In genomic region chr7:45460377-45460776, GRCm38 (mm10) we compare ENCODE assay signal across 8 mouse cellular contexts. TPM values are rescaled to one million over a fixed set of nuclear protein-coding genes. Genes with fewer than 3 reads are reported as not detected.
DNase-seq lines count a peak whose midpoint lies in the region; ATAC-seq lines count a peak whose summit lies in the region.

No protein-coding gene starts in this region.

- peaks cover 22% of the 10 kb centered on the region for H3K4me1 ChIP-seq in neural tube, embryonic 11.5 days (ENCODE audit: control insufficient read depth, insufficient read depth, low read length)
- H3K4me1 ChIP-seq in forebrain, embryonic 11.5 days (replicated peaks; ENCODE audit: control insufficient read depth, insufficient read depth, low read length): peaks cover 10% of the 10 kb centered on the region; the same call in 1 of the 2 replicates
- H3K4me1 ChIP-seq in midbrain, embryonic 15.5 days: peaks cover 44% of the 10 kb centered on the region

- no peak for DNase-seq in neural tube, embryonic 11.5 days (ENCODE audit: low spot score)
- no peak for DNase-seq in neural tube, embryonic 10.5 days (ENCODE audit: extremely low spot score, low spot score)
- DNase-seq in forebrain, embryonic 11.5 days (ENCODE audit: low spot score): no peak
- DNase-seq in kidney, adult 9 months: peak; percentile 90
- no peak for DNase-seq in right cerebral cortex, postnatal 25 days
- DNase-seq in natural killer cell, adult 2 months (ENCODE audit: low spot score in 2 of 2): no peak
- no peak for DNase-seq in spleen, adult 12 weeks (ENCODE audit: low spot score)

- H3K4me2 ChIP-seq in neural tube, embryonic 11.5 days (ENCODE audit: low read depth): peak overlapping the region; percentile 46
- peak overlapping the region; percentile 43 for H3K4me2 ChIP-seq in forebrain, embryonic 11.5 days (ENCODE audit: low read depth, low read length, severe bottlenecking)
- peak overlapping the region; percentile 57 for H3K4me2 ChIP-seq in midbrain, embryonic 15.5 days

- no peaks in the 10 kb centered on the region for H3K27me3 ChIP-seq in neural tube, embryonic 11.5 days (ENCODE audit: control insufficient read depth, insufficient read depth, low read length)
- no peaks in the 10 kb centered on the region for H3K27me3 ChIP-seq in forebrain, embryonic 11.5 days (ENCODE audit: control insufficient read depth, insufficient read depth, low read length)
- H3K27me3 ChIP-seq in midbrain, embryonic 15.5 days (replicated peaks): no peaks in the 10 kb centered on the region

- peak overlapping the region; percentile 57 for H3K9ac ChIP-seq in neural tube, embryonic 11.5 days (ENCODE audit: low read length)
- H3K9ac ChIP-seq in forebrain, embryonic 11.5 days (ENCODE audit: low read length): peak overlapping the region; percentile 40
- H3K9ac ChIP-seq in midbrain, embryonic 15.5 days: peak overlapping the region; percentile 45; the same call in 1 of the 2 replicates

- no peaks in the 10 kb centered on the region for H3K9me3 ChIP-seq in neural tube, embryonic 11.5 days (ENCODE audit: control insufficient read depth, low read length)
- no peaks in the 10 kb centered on the region for H3K9me3 ChIP-seq in forebrain, embryonic 11.5 days (ENCODE audit: control insufficient read depth, low read length)
- no peaks in the 10 kb centered on the region for H3K9me3 ChIP-seq in midbrain, embryonic 15.5 days

- ATAC-seq in neural tube, embryonic 11.5 days (ENCODE audit: insufficient read depth, low FRiP score, low TSS enrichment): no peak
- ATAC-seq in forebrain, embryonic 11.5 days (replicated peaks; ENCODE audit: low FRiP score): no peak
- no peak for ATAC-seq in midbrain, embryonic 15.5 days (replicated peaks)

- H3K4me3 ChIP-seq in neural tube, embryonic 11.5 days (ENCODE audit: low read depth, low read length): peak overlapping the region; percentile 73; the same call in 1 of the 2 replicates
- H3K4me3 ChIP-seq in forebrain, embryonic 11.5 days (ENCODE audit: low read depth, low read length): peak overlapping the region; percentile 82
- H3K4me3 ChIP-seq in midbrain, embryonic 15.5 days: peak overlapping the region; percentile 83

- peak overlapping the region; percentile 83 for H3K27ac ChIP-seq in neural tube, embryonic 11.5 days (ENCODE audit: low read depth, low read length)
- peak overlapping the region; percentile 57 for H3K27ac ChIP-seq in forebrain, embryonic 11.5 days (ENCODE audit: low read depth, low read length)
- peak overlapping the region; percentile 91 for H3K27ac ChIP-seq in midbrain, embryonic 15.5 days

- 78% methylated on average over 7 of the region's 7 CpGs for WGBS in neural tube, embryonic 11.5 days
- WGBS in forebrain, embryonic 11.5 days: 73% methylated on average over 7 of the region's 7 CpGs
- 77% methylated on average over 7 of the region's 7 CpGs for WGBS in midbrain, embryonic 15.5 days

- H3K36me3 ChIP-seq in neural tube, embryonic 11.5 days (ENCODE audit: control insufficient read depth, insufficient read depth, low read length): peaks cover 10% of the 10 kb centered on the region
- peaks cover 10% of the 10 kb centered on the region; the same call in 1 of the 2 replicates for H3K36me3 ChIP-seq in forebrain, embryonic 11.5 days (ENCODE audit: control insufficient read depth, insufficient read depth, low read length)
- H3K36me3 ChIP-seq in midbrain, embryonic 15.5 days (replicated peaks): peaks cover 15% of the 10 kb centered on the region

RNA-seq across cellular contexts. Expression of gene Ftl1, which starts 0.7 kb away (rescaled TPM):
- 5,316 and 5,449 TPM in 2 replicates for polyA plus RNA-seq in neural tube, embryonic 11.5 days (2014; fragmentation: Nextera tagmentation; extraction: Ambion mirVana)
- polyA plus RNA-seq in forebrain, embryonic 11.5 days (2014; fragmentation: Nextera tagmentation; extraction: Ambion mirVana): 4,947 and 5,145 TPM in 2 replicates
- polyA plus RNA-seq in midbrain, embryonic 15.5 days (2015; fragmentation: Nextera tagmentation; extraction: Ambion mirVana): 6,021 and 6,209 TPM in 2 replicates

RNA-seq across cellular contexts. Expression of gene Bax, which starts 6.3 kb away (rescaled TPM):
- 193 and 206 TPM in 2 replicates for polyA plus RNA-seq in neural tube, embryonic 11.5 days (2014; fragmentation: Nextera tagmentation; extraction: Ambion mirVana)
- 192 and 202 TPM in 2 replicates for polyA plus RNA-seq in forebrain, embryonic 11.5 days (2014; fragmentation: Nextera tagmentation; extraction: Ambion mirVana)
- polyA plus RNA-seq in midbrain, embryonic 15.5 days (2015; fragmentation: Nextera tagmentation; extraction: Ambion mirVana): 257 and 261 TPM in 2 replicates

RNA-seq across cellular contexts. Expression of gene Tulp2, which starts 21.3 kb away (rescaled TPM):
- polyA plus RNA-seq in neural tube, embryonic 11.5 days (2014; fragmentation: Nextera tagmentation; extraction: Ambion mirVana): 0.26 and 0.57 TPM in 2 replicates
- 0.13 and 0.29 TPM in 2 replicates for polyA plus RNA-seq in forebrain, embryonic 11.5 days (2014; fragmentation: Nextera tagmentation; extraction: Ambion mirVana)
- 0.08 and 0.23 TPM in 2 replicates for polyA plus RNA-seq in midbrain, embryonic 15.5 days (2015; fragmentation: Nextera tagmentation; extraction: Ambion mirVana)

RNA-seq across cellular contexts. Expression of gene Ruvbl2, which starts 22.5 kb away (rescaled TPM):
- 165 and 172 TPM in 2 replicates for polyA plus RNA-seq in neural tube, embryonic 11.5 days (2014; fragmentation: Nextera tagmentation; extraction: Ambion mirVana)
- polyA plus RNA-seq in forebrain, embryonic 11.5 days (2014; fragmentation: Nextera tagmentation; extraction: Ambion mirVana): 175 and 183 TPM in 2 replicates
- 107 and 117 TPM in 2 replicates for polyA plus RNA-seq in midbrain, embryonic 15.5 days (2015; fragmentation: Nextera tagmentation; extraction: Ambion mirVana)

RNA-seq across cellular contexts. Expression of gene Gys1, which starts 25.7 kb away (rescaled TPM):
- 32.8 and 37.2 TPM in 2 replicates for polyA plus RNA-seq in neural tube, embryonic 11.5 days (2014; fragmentation: Nextera tagmentation; extraction: Ambion mirVana)
- polyA plus RNA-seq in forebrain, embryonic 11.5 days (2014; fragmentation: Nextera tagmentation; extraction: Ambion mirVana): 37.0 and 37.6 TPM in 2 replicates
- polyA plus RNA-seq in midbrain, embryonic 15.5 days (2015; fragmentation: Nextera tagmentation; extraction: Ambion mirVana): 21.0 and 22.7 TPM in 2 replicates
